Mouse (Mus musculus): ENCODE results near the gene Btd.
"Not testable (repeated sequence)": the region's sequence is repeated elsewhere in the genome, so short reads cannot be mapped to it uniquely, and the experiment has no call there.

Gene Btd

GRCm38 (mm10) chr14:31640890-31641505 is at the start of gene Btd, which contains the start of gene Hacl1:
Btd (plus strand) TSS chr14:31641028.
Hacl1 (minus strand) TSS chr14:31641286.
- peak; percentile 79 to 83 for DNase-seq (ENCODE audit: low spot score in 2 of 2)

- no peak for DNase-seq (ENCODE audit: low spot score in 2 of 2)
These were observed 49.6 kb upstream of the Btd start, which contains the start of gene Colq for GRCm38 (mm10) chr14:31591243-31591642. Colq (minus strand) TSS chr14:31591343.

GRCm38 (mm10) chr14:31593036-31593435 is 47.8 kb upstream of the Btd start:
- DNase-seq (ENCODE audit: low spot score in 2 of 2), result no peak

- no peak for DNase-seq (ENCODE audit: low spot score in 2 of 2)
These were observed 46.1 kb upstream of the Btd start for GRCm38 (mm10) chr14:31594693-31595092.

DNA sequence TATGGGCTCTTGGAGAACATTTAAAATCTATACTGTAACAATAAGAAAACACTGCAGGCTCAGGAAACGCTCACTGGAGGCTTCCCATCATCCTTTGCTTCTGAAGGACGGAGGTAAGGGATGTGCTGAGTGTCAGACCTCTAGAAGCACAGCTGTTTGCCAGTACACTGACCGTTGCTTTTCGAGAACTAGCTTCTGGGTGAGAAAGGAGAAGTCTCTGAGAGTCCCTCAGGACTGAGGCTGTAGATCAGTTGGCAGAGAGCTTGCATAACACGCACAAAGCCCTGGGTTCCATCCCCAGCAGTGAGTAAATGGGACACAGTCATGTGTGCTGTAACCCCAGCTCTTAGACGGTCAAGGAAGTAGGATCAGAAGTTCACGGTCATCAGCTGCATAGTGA is 44.4 kb upstream of the Btd start:
- DNase-seq (ENCODE audit: low spot score in 2 of 2), result no peak

DNA sequence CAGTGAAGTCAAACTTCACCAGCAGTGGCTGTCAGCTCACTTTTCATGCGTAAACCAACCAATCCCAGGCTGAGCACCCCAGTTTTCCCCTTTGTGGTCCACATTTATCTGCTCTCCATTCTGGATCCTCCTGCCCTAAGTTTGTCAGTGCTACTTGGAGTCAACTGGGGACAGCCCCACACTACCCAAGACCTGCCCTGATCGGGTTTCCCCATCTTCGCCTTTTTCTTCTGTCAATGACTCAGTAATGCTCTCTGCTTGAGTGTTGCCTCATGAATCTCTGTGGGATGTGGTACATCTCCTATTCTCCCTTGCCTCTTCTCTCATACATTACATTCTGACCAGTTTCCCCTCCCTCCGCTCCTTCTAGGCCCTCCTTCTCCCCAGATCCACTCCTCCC is 43.4 kb upstream of the Btd start:
- no peak for DNase-seq (ENCODE audit: low spot score in 2 of 2)

- no peak for DNase-seq (ENCODE audit: low spot score in 2 of 2)
These were observed 38.8 kb upstream of the Btd start for GRCm38 (mm10) chr14:31601908-31602615.

GRCm38 (mm10) chr14:31602616-31602979 is 38.2 kb upstream of the Btd start:
- DNase-seq (ENCODE audit: low spot score in 2 of 2), result not testable (repeated sequence)

GRCm38 (mm10) chr14:31604916-31605315 is 35.9 kb upstream of the Btd start:
- DNase-seq (ENCODE audit: low spot score in 2 of 2), result no peak

GRCm38 (mm10) chr14:31605514-31605913 is 35.3 kb upstream of the Btd start:
- DNase-seq (ENCODE audit: low spot score in 2 of 2), result no peak

GRCm38 (mm10) chr14:31611986-31612385 is 28.8 kb upstream of the Btd start:
- no peak for DNase-seq (ENCODE audit: low spot score in 2 of 2)

DNA sequence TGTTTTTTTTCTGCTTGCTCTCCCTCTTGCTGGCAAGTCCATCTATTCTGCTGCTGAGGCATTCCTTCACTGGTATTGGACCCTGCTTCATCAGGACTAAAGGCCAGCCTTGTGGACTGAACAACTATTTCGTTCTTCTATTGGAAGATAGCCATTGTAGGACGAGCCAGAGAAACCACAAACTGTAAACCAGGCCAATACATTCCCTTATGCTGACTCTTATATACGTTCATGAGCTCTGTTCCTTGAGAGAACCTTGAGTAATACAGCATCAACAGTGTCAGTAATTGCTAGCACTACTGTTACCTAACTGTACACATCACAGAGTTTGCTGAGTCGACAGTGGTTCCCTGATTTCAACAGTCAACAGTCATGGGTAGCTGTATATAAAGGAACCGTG is 27.2 kb upstream of the Btd start:
- no peak for DNase-seq (ENCODE audit: low spot score in 2 of 2)

DNA sequence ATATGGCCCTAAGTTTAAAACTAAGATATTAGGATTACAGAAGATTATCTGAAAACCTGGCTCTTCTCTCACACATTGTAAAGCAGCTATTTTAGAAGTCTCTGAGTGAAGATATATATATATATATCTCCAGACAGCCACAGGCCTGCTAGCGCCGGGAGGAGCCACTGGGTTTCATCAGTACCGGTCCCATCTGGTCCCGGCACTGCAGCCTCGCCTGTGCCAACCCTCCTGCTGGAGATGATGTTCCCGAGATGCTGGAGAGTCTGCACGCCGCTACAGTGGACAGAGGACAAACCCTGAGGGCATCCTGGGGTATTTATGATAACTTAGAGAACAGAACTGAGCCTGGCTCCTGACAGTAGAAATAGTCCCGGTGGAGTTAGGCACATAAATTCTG is 23.6 kb upstream of the Btd start:
- no peak for DNase-seq (ENCODE audit: low spot score in 2 of 2)

GRCm38 (mm10) chr14:31617997-31618396 is 22.8 kb upstream of the Btd start:
- DNase-seq (ENCODE audit: low spot score in 2 of 2), result no peak

GRCm38 (mm10) chr14:31620591-31621223 is 20.1 kb upstream of the Btd start:
- no peak for DNase-seq (ENCODE audit: low spot score in 2 of 2)

DNA sequence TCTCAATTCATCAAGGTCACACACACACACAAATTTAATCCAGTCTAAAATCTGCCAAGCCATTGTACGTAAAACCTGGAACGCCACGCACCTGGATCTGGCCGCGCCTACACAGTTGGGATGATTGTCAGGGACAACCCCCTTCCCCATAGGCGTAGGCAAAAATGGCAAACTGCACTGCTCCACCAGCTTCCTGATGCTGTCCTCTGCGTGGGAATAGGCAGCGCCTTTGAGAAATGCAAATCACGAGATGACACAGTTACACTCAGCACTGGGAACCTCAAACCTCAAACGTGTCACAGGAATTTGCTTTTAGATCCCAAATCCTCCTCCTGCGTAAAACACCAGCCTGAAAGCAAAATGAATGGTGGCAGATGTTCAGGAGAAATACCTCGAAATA is 18.1 kb upstream of the Btd start:
- DNase-seq (ENCODE audit: low spot score in 2 of 2), result peak; percentile 20 to 21

DNA sequence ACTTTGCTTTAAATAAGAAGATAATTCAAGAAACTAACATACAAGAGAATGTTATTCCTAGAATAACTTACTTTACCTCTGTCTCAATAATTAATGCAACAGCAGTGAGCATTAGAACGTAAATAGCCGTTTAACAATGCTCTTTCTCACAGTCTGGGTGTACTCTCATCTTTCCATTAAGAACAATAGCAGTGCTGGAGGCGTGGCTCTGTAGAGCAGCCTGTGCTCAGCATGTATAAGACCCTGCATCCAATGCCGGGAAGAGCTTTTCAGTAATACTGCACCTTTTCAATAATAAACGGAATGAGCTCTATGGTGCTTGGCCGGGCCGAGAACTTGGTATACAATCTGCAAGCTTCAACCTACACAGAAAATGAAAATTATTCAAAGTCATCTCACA is 10.2 kb upstream of the Btd start:
- DNase-seq (ENCODE audit: low spot score in 2 of 2), result no peak

- DNase-seq (ENCODE audit: low spot score in 2 of 2), result no peak
These were observed 410 bp upstream of the Btd start, which contains the start of gene Gm49387 for GRCm38 (mm10) chr14:31640346-31640889. Gm49387 (minus strand) TSS chr14:31640878.

GRCm38 (mm10) chr14:31641506-31642155 is 803 bp downstream of the Btd start:
- no peak for DNase-seq (ENCODE audit: low spot score in 2 of 2)

GRCm38 (mm10) chr14:31644183-31644830 is 3.5 kb downstream of the Btd start:
- no peak for DNase-seq (ENCODE audit: low spot score in 2 of 2)

DNA sequence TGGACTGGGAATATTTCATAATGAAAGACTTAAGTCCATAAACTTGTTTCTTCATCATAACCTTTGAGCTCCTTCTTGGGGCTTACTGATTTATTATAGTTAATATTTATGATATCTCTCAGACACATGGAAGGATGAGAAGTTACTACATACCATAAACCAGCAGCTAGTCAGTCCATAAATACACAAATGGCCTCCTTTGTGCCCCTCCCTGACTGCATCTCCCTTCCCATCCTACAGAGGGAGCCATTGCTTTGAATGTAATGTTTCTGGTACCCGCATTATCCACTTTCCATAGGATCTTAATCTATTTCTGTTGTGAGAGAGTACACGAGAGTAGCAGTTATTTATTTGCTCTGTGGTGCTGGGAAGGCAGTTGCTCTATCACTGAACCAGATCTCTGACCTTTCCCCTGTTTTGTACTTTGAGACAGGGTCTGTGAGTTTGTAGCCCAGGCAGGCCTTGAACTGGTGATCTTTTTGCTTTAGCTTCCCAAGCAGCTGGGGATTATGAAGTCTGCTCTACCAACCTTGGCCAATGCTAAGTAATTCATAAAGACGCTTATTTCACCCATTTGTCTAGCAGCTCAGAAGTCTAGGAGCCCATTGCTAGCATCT is 4.2 kb downstream of the Btd start:
- DNase-seq (ENCODE audit: low spot score in 2 of 2), result no peak

Data from frontal cortex, postnatal 10 days (tissue).